Mouse (Mus musculus) ES-E14 (cell line): ENCODE measurements around the gene Hivep3. TPM values are rescaled to one million over a fixed set of nuclear protein-coding genes. Genes with fewer than 3 reads are reported as not detected.

Experiments used
- DNase-seq: peaks from one replicate; pipeline ENCODE4 v3.0.0-alpha.2; 2013; ENCODE audit warnings: low read depth, low spot score
- H3K27ac ChIP-seq: 2 replicates; pipeline ENCODE4 v1.5.1; 2012; ENCODE audit warnings: low read depth, mild to moderate bottlenecking, low read length, moderate library complexity, mixed read lengths; ENCODE audit not compliant: poor library complexity, insufficient read depth, severe bottlenecking
- H3K36me3 ChIP-seq: 2 replicates; pipeline ENCODE4 v1.6.1; 2012; ENCODE audit warnings: mild to moderate bottlenecking, low read length, moderate library complexity, mixed read lengths; ENCODE audit not compliant: control insufficient read depth, poor library complexity, insufficient read depth, severe bottlenecking
- H3K4me1 ChIP-seq, 2 experiments: fragments of 150-350 bp in 1 of 2; sonication (generic) in 1 of 2; 2 replicates each; pipeline ENCODE4 v1.6.1; 2012; ENCODE audit warnings: low read length in 2 of 2, mild to moderate bottlenecking in 1 of 2, mixed read lengths in 1 of 2; ENCODE audit not compliant: control insufficient read depth in 2 of 2, insufficient read depth in 2 of 2, poor library complexity in 1 of 2
- H3K4me3 ChIP-seq, 2 experiments: fragments of 150-350 bp in 1 of 2; sonication (generic) in 1 of 2; 2 replicates each; pipeline ENCODE4 v1.5.1; 2012; ENCODE audit warnings: low read length in 2 of 2, low read depth in 1 of 2, mild to moderate bottlenecking in 1 of 2, mixed read lengths in 1 of 2; ENCODE audit not compliant: insufficient read depth in 1 of 2, poor library complexity in 1 of 2, severe bottlenecking in 1 of 2
- H3K9ac ChIP-seq: 2 replicates; pipeline ENCODE4 v1.6.1; 2012; ENCODE audit warnings: low read depth, mild to moderate bottlenecking, low read length, mixed read lengths; ENCODE audit not compliant: poor library complexity, insufficient read depth, severe bottlenecking
- H3K9me3 ChIP-seq: fragments of 150-350 bp; sonication (generic); 2 replicates; pipeline ENCODE4 v1.6.1; 2012; ENCODE audit warnings: low read depth, mild to moderate bottlenecking, low read length; ENCODE audit not compliant: control insufficient read depth, insufficient read depth
- CHD2 ChIP-seq: IDR thresholded peaks from 2 replicates; pipeline ENCODE4 v1.6.1; 2014; ENCODE audit warnings: mild to moderate bottlenecking, low read depth, low read length, inconsistent platforms
- HCFC1 ChIP-seq: IDR thresholded peaks from 2 replicates; pipeline ENCODE4 v1.6.1; 2012; ENCODE audit warnings: low read length, inconsistent platforms, borderline replicate concordance; ENCODE audit not compliant: insufficient read depth
- MAFK ChIP-seq: IDR thresholded peaks from 2 replicates; pipeline ENCODE4 v1.6.1; 2014; ENCODE audit warnings: mild to moderate bottlenecking, low read depth, low read length, inconsistent platforms; ENCODE audit not compliant: insufficient read depth
- ZC3H11A ChIP-seq: IDR thresholded peaks from 2 replicates; pipeline ENCODE4 v1.6.1; 2012; ENCODE audit warnings: low read depth, mild to moderate bottlenecking, inconsistent platforms, low read length, borderline replicate concordance
- ZNF384 ChIP-seq: IDR thresholded peaks from 2 replicates; pipeline ENCODE4 v1.6.1; 2012; ENCODE audit warnings: low read depth, low read length, inconsistent platforms
- in situ Hi-C, 2 experiments: fragments of 600-800 bp; cut with MboI; formaldehyde crosslinking; loops; one replicate each; pipeline ENCODE4 v1.15.1; 2025; ENCODE audit warnings: low sequenced_read_pairs in 2 of 2, inconsistent platforms in 1 of 2; ENCODE audit not compliant: unreplicated experiment in 2 of 2
- total RNA-seq: library from RNA; depleted of rRNA; stranded (reverse); fragments of 300-350 nt; gene quantifications from 2 replicates; pipeline ENCODE4 v1.2.3, GENCODE M21; 2012

Hivep3 gene
- total RNA-seq, 1 experiment, result 1.4 TPM

DNA sequence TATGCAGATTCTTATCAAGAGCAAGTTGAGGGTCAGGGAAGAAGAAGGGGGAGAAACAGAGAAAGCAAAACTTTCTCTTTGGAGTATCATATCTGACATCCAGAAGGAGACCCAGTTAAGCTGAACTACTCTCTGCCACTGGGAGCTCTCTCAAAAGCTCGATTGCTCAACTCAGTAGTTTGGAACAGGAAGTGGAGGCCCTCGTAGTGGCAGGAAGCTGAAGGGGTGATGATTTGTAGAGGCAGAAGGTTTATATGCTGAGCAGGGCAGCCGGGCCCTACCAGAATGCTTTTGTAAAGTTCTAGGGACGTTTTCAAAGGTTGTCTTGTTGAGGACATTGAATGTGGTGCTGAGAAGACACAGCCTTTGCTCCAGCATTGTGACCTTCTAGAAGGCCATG lies 5.1 kb downstream of the Hivep3 start:
- in situ Hi-C loops, result no loop called here

DNA sequence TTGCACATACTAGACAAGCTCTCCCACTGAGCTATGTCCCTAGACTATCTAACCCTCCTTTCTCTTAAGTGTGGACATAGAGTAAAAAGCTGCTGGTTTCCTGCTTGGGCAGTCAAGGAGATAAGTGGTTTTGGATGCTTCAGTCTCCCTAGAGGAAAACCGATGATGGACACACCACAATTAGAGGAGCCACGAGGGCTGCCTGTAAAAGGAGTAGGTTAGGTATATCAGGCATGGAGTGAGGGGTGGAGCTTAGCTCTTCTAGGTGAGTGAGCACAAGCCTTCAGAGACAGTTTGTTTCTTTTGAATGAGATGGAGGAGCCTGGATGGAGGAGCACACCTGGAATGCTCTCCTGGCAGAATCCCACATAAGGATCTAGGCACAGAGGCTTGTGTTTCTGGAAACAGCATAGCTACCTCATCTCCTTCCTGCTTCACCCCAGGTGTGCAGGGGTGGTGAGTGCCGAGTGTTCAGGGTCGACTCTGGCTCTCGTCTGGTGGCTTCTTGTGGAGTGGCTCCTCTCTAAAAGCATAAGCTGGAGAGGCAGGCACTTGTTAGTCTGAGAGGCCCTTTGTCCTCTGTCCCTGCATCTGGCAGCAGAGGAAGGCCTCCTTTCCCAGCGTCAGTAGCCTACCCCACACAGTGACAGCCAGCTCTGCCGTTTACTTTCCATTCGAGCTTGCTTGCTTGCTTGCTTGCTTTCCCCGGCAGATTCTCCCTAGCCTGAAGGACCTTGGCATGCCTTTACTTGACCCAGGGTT lies 5.9 kb downstream of the Hivep3 start:
- Histone ChIP-seq H3K36me3 (no peaks in the 10 kb centered on the region), H3K9me3 (no peaks in the 10 kb centered on the region), H3K4me1 (no peaks in the 10 kb centered on the region), H3K27ac (no peak overlapping the region), H3K4me3 (no peak overlapping the region), H3K9ac (no peak overlapping the region)
- TF ChIP-seq CHD2, result no peak
- no peak for TF ChIP-seq MAFK
- TF ChIP-seq ZNF384, result no peak
- no peak for DNase-seq
- in situ Hi-C loops, result no loop called here

More for the DNA sequence above, 5.1 kb downstream of the Hivep3 start:
- Histone ChIP-seq H3K9me3 (no peaks in the 10 kb centered on the region), H3K4me1 (no peaks in the 10 kb centered on the region), H3K4me3 (no peak overlapping the region), H3K9ac (no peak overlapping the region), H3K36me3 (no peaks in the 10 kb centered on the region), H3K27ac (no peak overlapping the region)
- TF ChIP-seq ZC3H11A (no peak), ZNF384 (no peak), HCFC1 (no peak), CHD2 (no peak), MAFK (no peak)
- no peak for DNase-seq

DNA sequence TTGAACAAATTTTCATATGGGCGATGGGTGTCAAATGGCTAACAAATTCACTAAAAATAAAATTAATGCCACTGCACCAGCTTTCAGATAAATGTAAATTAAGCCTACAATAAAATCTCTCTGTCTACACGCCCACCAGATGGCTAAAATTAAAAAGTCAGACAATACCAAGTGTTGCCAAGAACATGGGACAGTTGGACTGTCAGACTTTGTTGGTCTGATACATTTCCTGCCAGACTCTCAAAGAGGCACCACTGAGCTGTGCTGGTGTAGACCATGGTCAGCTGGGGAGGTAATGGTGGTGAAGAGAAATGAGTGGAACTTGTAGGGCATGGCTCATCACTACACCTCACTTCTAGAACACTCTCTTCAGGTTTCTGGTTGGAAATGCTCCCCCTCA lies 14.8 kb downstream of the Hivep3 start:
- H3K4me3 ChIP-seq, result no peak overlapping the region
- in situ Hi-C loops, result no loop called here
- 0 out of 4 replicates have a peak, but pooled peaks cover 0 to 2% of the 10 kb centered on the region in 2 experiments for H3K4me1 ChIP-seq
- no peak for TF ChIP-seq ZNF384
- TF ChIP-seq CHD2, result no peak
- TF ChIP-seq MAFK, result no peak
- TF ChIP-seq ZC3H11A, result no peak
- no peak for TF ChIP-seq HCFC1
- DNase-seq, result no peak
- no peaks in the 10 kb centered on the region for H3K36me3 ChIP-seq
- no peak overlapping the region for H3K9ac ChIP-seq
- H3K27ac ChIP-seq, result no peak overlapping the region
- H3K9me3 ChIP-seq, result no peaks in the 10 kb centered on the region

DNA sequence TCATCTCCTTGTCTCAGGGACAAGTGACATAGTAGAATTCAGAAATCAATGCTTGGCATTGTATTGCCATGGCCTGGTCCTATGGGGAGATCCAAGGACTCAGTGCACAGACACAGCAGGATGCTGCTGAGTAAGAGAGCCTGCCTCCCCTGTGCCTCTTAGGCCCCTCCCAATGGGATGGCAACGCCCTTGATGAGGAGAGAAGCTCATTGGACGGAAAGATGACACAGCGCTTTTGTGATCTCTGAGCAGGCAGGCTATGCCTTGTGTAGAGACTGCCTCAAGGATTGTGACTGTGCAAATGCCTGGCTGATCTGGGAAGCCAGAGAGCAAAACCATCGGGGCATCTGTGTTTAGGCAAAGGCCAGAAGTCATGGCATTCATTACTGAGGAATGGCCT lies 16.6 kb downstream of the Hivep3 start:
- 0 out of 4 replicates have a peak, but pooled peaks cover 0 to 2% of the 10 kb centered on the region in 2 experiments for H3K4me1 ChIP-seq
- TF ChIP-seq MAFK (peak; percentile 81), CHD2 (no peak)
- no peak overlapping the region for H3K9ac ChIP-seq
- in situ Hi-C loops, result no loop called here
- H3K36me3 ChIP-seq, result no peaks in the 10 kb centered on the region
- peak; percentile 48 for DNase-seq
- no peak overlapping the region for H3K4me3 ChIP-seq
- no peak overlapping the region for H3K27ac ChIP-seq
- H3K9me3 ChIP-seq, result no peaks in the 10 kb centered on the region

DNA sequence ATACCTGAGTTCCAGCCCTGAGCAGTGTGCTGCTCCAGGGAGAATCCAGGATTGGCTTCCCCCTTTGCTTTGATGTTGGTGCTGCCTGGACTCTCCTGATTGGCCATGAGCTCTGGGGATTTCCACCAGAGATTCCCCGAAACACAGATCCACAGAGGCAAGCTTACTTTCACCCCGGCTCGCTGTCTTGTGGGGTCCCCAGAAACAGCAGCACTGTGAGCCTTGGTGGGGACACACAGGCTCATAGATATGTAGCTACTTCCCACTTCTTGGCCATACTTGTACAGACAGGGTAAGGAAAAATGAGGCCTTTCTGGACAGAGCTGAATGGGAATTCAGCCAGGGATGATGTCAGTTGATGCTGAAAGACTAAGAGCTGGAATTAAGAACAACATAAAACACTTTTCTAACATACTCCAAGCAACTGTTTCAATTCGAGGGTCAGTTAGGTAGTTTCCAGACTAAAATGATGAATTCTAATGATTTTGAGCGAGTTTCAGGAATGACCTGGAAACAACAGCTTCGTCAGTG lies 17.2 kb downstream of the Hivep3 start:
- Histone ChIP-seq H3K9me3 (no peaks in the 10 kb centered on the region), H3K4me1 (0 out of 4 replicates have a peak, but pooled peaks cover 0 to 2% of the 10 kb centered on the region in 2 experiments), H3K27ac (no peak overlapping the region), H3K4me3 (no peak overlapping the region), H3K36me3 (no peaks in the 10 kb centered on the region), H3K9ac (no peak overlapping the region)
- TF ChIP-seq ZNF384, result no peak
- no peak for DNase-seq
- in situ Hi-C loops, result no loop called here
